Mouse (Mus musculus): ENCODE results near the gene Cd80.

GRCm38 (mm10) chr16:38472507-38472873 lies 17.1 kb downstream of the Cd80 start:
- no peak for TF ChIP-seq GATA1 (IDR thresholded peaks at IDR 0.05; ENCODE audit: borderline replicate concordance, low read length)
- TF ChIP-seq FLI1 (IDR thresholded peaks at IDR 0.05; ENCODE audit: low read length): no peak
